Mouse (Mus musculus): ENCODE data around the gene Olfr221. TPM values are rescaled to one million over a fixed set of nuclear protein-coding genes. Genes with fewer than 3 reads are reported as not detected.
A peak's percentile ranks its signal among the peaks of the same experiment; 100 is the strongest.
"Not testable (repeated sequence)": the region's sequence is repeated elsewhere in the genome, so short reads cannot be mapped to it uniquely, and the experiment has no call there.

Gene Olfr221
- total RNA-seq (2017), result not detected in 3 replicates

- ATAC-seq (replicated peaks; ENCODE audit: insufficient number of reproducible peaks, low FRiP score, low TSS enrichment, poor library complexity, severe bottlenecking), result not testable (repeated sequence)
These were observed at the start of gene Olfr221 for GRCm38 (mm10) chr14:52042359-52042758. Gene Olfr221, minus strand, starts transcription at chr14:52042459.

GRCm38 (mm10) chr14:52083083-52083482, 40.8 kb upstream of the Olfr221 start:
- no peak for ATAC-seq (replicated peaks; ENCODE audit: insufficient number of reproducible peaks, low FRiP score, low TSS enrichment, poor library complexity, severe bottlenecking)

- no peak for ATAC-seq (replicated peaks; ENCODE audit: insufficient number of reproducible peaks, low FRiP score, low TSS enrichment, poor library complexity, severe bottlenecking)
These were observed 29.4 kb upstream of the Olfr221 start for GRCm38 (mm10) chr14:52071599-52072137.

- ATAC-seq (replicated peaks; ENCODE audit: insufficient number of reproducible peaks, low FRiP score, low TSS enrichment, poor library complexity, severe bottlenecking), result no peak
These were observed 23.9 kb upstream of the Olfr221 start for GRCm38 (mm10) chr14:52066135-52066534.

GRCm38 (mm10) chr14:52061798-52062197, 19.5 kb upstream of the Olfr221 start:
- ATAC-seq (replicated peaks; ENCODE audit: insufficient number of reproducible peaks, low FRiP score, low TSS enrichment, poor library complexity, severe bottlenecking), result no peak

- ATAC-seq (replicated peaks; ENCODE audit: insufficient number of reproducible peaks, low FRiP score, low TSS enrichment, poor library complexity, severe bottlenecking), result no peak
These were observed 18.5 kb upstream of the Olfr221 start for GRCm38 (mm10) chr14:52060800-52061199.

- ATAC-seq (replicated peaks; ENCODE audit: insufficient number of reproducible peaks, low FRiP score, low TSS enrichment, poor library complexity, severe bottlenecking), result no peak
These were observed 17.7 kb upstream of the Olfr221 start for GRCm38 (mm10) chr14:52059982-52060381.

- not testable (repeated sequence) for ATAC-seq (replicated peaks; ENCODE audit: insufficient number of reproducible peaks, low FRiP score, low TSS enrichment, poor library complexity, severe bottlenecking)
These were observed 10.5 kb upstream of the Olfr221 start for GRCm38 (mm10) chr14:52052720-52053119.

GRCm38 (mm10) chr14:52045966-52046565, 3.8 kb upstream of the Olfr221 start:
- no peak for ATAC-seq (replicated peaks; ENCODE audit: insufficient number of reproducible peaks, low FRiP score, low TSS enrichment, poor library complexity, severe bottlenecking)

GRCm38 (mm10) chr14:52044901-52045678, 2.8 kb upstream of the Olfr221 start:
- no peak for ATAC-seq (replicated peaks; ENCODE audit: insufficient number of reproducible peaks, low FRiP score, low TSS enrichment, poor library complexity, severe bottlenecking)

- no peak for ATAC-seq (replicated peaks; ENCODE audit: insufficient number of reproducible peaks, low FRiP score, low TSS enrichment, poor library complexity, severe bottlenecking)
These were observed 1.2 kb upstream of the Olfr221 start for GRCm38 (mm10) chr14:52043446-52043845.

GRCm38 (mm10) chr14:52039332-52039731, 2.9 kb downstream of the Olfr221 start:
- ATAC-seq (replicated peaks; ENCODE audit: insufficient number of reproducible peaks, low FRiP score, low TSS enrichment, poor library complexity, severe bottlenecking), result no peak

- no peak for ATAC-seq (replicated peaks; ENCODE audit: insufficient number of reproducible peaks, low FRiP score, low TSS enrichment, poor library complexity, severe bottlenecking)
These were observed 6.3 kb downstream of the Olfr221 start for GRCm38 (mm10) chr14:52035926-52036325.

GRCm38 (mm10) chr14:52026342-52026741, 15.9 kb downstream of the Olfr221 start:
- no peak for ATAC-seq (replicated peaks; ENCODE audit: insufficient number of reproducible peaks, low FRiP score, low TSS enrichment, poor library complexity, severe bottlenecking)

GRCm38 (mm10) chr14:52024133-52024532, 18.1 kb downstream of the Olfr221 start:
- ATAC-seq (replicated peaks; ENCODE audit: insufficient number of reproducible peaks, low FRiP score, low TSS enrichment, poor library complexity, severe bottlenecking), result no peak

- ATAC-seq (replicated peaks; ENCODE audit: insufficient number of reproducible peaks, low FRiP score, low TSS enrichment, poor library complexity, severe bottlenecking), result peak; percentile 24
These were observed 19.4 kb downstream of the Olfr221 start for GRCm38 (mm10) chr14:52022709-52023459.

GRCm38 (mm10) chr14:52022244-52022708, 20.0 kb downstream of the Olfr221 start:
- ATAC-seq (replicated peaks; ENCODE audit: insufficient number of reproducible peaks, low FRiP score, low TSS enrichment, poor library complexity, severe bottlenecking), result no peak

- no peak for ATAC-seq (replicated peaks; ENCODE audit: insufficient number of reproducible peaks, low FRiP score, low TSS enrichment, poor library complexity, severe bottlenecking)
These were observed 20.6 kb downstream of the Olfr221 start for GRCm38 (mm10) chr14:52021568-52022212.

- no peak for ATAC-seq (replicated peaks; ENCODE audit: insufficient number of reproducible peaks, low FRiP score, low TSS enrichment, poor library complexity, severe bottlenecking)
These were observed 21.1 kb downstream of the Olfr221 start for GRCm38 (mm10) chr14:52021138-52021529.

Measured in monocyte, adult 5-6 weeks (primary cell).